Mouse (Mus musculus) adrenal gland, postnatal 25 days (tissue): ENCODE data around the gene Zc2hc1c. TPM values are rescaled to one million over a fixed set of nuclear protein-coding genes. Genes with fewer than 3 reads are reported as not detected.

Source experiments
- DNase-seq: peaks from one replicate; pipeline ENCODE4 v3.0.0; 2021; ENCODE audit warnings: mixed read lengths
- microRNA-seq, 2 experiments: library from miRNA; unstranded; fragments of <30 nt; microRNA quantifications; one replicate each; pipeline ENCODE4 v1.2.0; 2021
- total RNA-seq: library from RNA; stranded (reverse); gene quantifications from 2 replicates; pipeline ENCODE4 v1.2.3, GENCODE M21; 2021

The Zc2hc1c gene
- total RNA-seq, 1 experiment from 2014 or later, result 1.8 TPM

DNA sequence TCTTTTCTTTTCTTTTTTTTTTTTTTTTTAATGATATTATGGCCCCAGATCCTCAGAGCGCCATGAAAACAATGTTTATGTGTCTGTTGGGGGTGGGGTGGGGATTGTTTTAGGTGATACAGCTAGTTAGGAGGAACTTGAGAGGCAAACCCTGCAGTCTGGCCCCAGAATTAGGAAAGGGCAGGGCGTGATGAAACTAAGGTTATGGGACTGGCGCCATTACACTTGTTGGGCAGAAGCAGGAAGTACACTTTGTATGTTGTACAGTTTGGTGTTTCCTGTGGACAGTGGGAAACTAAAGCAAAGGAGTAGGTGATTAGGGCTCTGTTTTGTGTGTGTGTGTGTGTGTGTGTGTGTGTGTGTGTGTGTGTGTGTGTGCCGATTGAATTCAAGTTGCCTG is 51.6 kb downstream of the Zc2hc1c start:
- DNase-seq, result no peak

DNA sequence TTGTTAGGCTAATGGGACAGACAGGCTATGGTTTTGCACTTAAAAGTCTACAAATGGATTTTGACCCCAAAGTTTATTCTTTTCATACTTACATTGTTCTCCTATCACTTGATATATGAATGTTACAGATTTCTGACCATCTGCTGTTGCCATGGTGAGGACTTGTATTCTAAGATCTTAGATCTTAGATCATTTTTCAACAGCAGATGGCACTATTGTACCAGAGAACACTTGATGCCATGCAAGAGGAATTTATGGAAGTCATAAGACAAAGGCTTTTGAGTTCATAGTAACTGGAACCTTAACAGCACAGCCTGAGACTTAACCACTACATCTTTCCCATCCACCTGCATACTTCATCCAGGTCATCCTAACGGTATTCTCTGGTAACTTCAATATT is 52.7 kb downstream of the Zc2hc1c start:
- DNase-seq, result no peak

DNA sequence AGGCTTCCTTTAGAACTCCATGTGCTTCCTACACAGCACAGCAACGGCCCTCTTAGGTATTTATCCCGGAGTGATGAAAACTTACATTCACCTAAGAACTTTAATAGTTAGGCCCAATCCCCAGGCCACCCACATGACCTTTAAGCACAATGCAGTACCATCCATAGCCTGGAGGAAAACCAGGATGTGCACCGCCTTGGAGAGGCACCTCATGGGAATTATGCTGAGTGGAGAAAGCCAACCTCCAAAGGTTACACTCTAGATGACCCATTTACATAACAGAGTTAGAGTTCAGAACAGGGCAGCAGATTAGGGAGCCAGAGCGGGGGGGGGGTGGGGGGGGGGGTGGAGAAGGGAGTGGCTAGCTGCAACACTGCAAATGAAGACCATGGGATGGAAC is 53.9 kb downstream of the Zc2hc1c start:
- no peak for DNase-seq

DNA sequence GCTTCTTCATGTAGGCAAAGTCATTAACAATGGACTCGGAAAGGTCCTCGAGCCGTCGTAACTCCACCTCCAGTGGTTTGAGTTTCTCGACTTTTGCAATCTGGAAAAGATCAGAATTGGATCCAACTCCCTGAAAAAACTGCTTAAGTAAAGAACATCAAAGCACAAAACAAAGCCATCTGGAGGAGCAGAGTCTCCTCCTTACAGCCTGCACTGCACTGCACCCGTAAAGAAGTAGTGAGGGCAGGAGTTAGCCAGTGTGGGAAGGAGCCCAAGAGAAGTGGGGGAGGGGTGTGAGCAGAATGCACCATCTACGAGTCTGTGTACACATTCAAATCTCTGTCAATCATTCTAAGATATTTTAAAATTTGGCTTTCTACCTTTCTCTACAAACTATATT is 55.9 kb downstream of the Zc2hc1c start:
- DNase-seq, result no peak

DNA sequence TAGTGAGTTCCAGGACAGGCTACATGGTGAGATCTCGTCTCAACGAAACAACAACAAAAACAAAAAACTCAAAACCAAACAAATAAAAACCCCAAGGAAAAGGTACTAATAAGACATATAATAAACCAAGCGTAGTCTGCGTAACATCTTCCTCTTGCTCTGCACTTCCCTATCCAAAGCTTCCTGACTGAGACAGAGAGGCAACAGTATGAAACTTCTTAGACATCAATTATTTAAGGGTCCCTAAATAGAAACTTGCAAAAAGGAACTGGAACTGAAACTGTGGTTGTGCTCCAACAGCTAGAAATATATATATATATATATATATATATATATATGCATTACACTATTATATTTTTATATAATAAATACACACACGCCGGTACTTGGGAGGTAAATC is 57.2 kb downstream of the Zc2hc1c start:
- no peak for DNase-seq

DNA sequence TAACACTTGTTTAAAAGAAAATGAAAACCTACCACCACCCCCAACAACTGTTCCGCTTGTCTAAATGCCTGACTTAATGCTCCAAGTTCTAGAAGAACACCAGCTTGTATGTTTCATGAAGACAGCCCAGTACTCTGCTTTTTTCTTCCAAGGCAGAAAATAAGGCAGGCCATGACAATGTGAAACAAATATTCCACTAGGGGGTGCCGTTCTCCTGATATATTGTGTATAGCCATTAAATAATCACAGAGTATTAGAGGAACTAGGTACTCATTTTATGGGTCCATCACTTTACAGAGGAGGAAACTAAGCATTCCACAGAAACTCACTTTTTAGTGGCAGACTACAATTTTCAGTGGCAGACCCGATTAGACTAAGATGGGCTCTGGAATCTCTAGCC is 58.0 kb downstream of the Zc2hc1c start:
- DNase-seq, result no peak

DNA sequence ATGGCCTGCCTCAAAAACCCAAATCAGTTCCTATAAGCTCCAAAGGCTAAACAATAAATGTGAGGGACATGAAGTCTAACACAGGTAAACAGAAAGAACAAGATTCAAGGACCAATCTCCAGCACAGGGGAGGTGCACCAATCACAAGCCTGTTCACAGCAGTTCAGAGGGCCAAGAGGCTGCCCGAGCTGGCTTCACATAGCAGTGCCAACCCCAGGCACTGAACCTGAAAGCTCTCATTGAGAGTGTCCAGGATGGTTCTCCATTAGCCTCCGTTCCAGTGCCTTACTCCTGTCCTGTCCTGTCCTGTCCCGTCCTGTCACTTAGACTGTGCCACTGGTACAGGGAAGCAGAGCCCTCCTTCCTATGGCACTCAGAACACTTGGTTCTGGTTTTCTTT is 58.8 kb downstream of the Zc2hc1c start:
- no peak for DNase-seq

DNA sequence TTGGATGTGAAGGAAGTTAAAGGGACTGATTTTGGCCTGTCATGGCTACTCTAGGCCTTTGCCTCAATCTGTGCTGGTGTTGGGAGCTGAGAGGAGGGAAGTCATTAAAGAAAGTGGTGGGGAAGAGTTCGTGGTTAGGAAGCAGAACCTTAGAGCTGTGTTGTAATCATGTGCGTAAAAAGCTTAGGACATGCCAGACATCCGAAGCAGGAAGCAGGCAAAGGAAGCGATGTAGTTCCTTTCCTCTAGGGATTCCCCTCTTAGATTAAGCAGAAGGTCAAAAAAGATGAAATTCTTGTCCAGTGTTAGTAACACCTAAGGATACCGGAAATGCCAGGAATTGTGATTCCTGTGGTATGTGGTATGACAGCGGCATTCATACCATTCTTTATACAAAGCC is 59.9 kb downstream of the Zc2hc1c start:
- no peak for DNase-seq

Small RNA genes within 50 kb of the gene (microRNA-seq; reads per million reads assigned to microRNA genes)
- gene Mir6938, result 0 to 0.71 reads per million in 2 experiments

Other genes with a start within 250 kb of the Zc2hc1c start
- gene Prox2, start 177.8 kb upstream of the Zc2hc1c start, total RNA-seq, result 3.1 and 6.2 TPM in 2 replicates
- gene Dlst, start 177.8 kb upstream of the Zc2hc1c start, total RNA-seq, result 288 and 302 TPM in 2 replicates
- gene Rps6kl1, start 137.3 kb upstream of the Zc2hc1c start, total RNA-seq, result 1.0 and 1.1 TPM in 2 replicates
- 1.4 and 1.8 TPM in 2 replicates for gene Pgf, start 110.8 kb upstream of the Zc2hc1c start, total RNA-seq
- 68.0 and 83.9 TPM in 2 replicates for gene Eif2b2, start 69.1 kb upstream of the Zc2hc1c start, total RNA-seq
- 9.9 and 14.3 TPM in 2 replicates for gene Mlh3, start 18.0 kb upstream of the Zc2hc1c start, total RNA-seq
- gene Acyp1, start 153 bp upstream of the Zc2hc1c start, total RNA-seq, result 30.2 and 42.2 TPM in 2 replicates
- gene Nek9, start 50.8 kb downstream of the Zc2hc1c start, total RNA-seq, result 75.7 and 94.0 TPM in 2 replicates
- gene Tmed10, start 86.3 kb downstream of the Zc2hc1c start, total RNA-seq, result 287 and 302 TPM in 2 replicates
- gene Fos, start 185.3 kb downstream of the Zc2hc1c start, total RNA-seq, result 1.9 and 2.0 TPM in 2 replicates